Mouse (Mus musculus) CD4-positive, CD25-positive, alpha-beta regulatory T cell, adult 2 months (primary cell): ENCODE data around the gene Gm17654.
A peak's percentile ranks its signal among the peaks of the same experiment; 100 is the strongest.
"Not testable (repeated sequence)": the region's sequence is repeated elsewhere in the genome, so short reads cannot be mapped to it uniquely, and the experiment has no call there.

Experiments
- DNase-seq: peaks from one replicate; pipeline ENCODE4 v3.0.0-alpha.2; 2012; ENCODE audit warnings: low read depth, low spot score

The Gm17654 gene

DNA sequence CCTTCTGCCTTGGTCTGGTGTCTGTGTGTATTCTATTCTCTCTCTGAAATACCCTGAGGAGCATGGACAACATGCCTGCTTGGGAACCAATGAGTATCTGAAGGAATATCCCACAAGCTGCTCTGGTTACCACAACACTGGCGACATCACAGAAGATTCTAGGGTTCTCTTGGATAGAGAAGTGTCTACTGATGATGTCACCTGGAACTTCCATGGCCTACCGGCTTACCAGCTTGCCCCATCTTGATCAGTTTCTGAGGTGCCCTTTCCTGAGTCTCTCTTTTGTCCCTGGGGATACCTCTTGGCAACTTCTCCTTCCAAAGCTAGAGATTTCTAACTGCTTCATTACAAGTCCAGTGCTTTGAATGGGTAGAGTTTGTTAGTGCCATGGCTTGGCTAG lies at the start of gene Gm17654:
Gene Gm17654, minus strand, starts transcription at position 101 of the 400 bp plus-strand sequence.
- not testable (repeated sequence) for DNase-seq

GRCm38 (mm10) chr14:43607913-43608312 lies 29.0 kb upstream of the Gm17654 start, which contains the start of gene Gm10375:
Gene Gm10375 (minus strand): TSS chr14:43608013.
- DNase-seq, result not testable (repeated sequence)

- DNase-seq, result not testable (repeated sequence)
Measured at GRCm38 (mm10) chr14:43577969-43578368, 977 bp downstream of the Gm17654 start.

- not testable (repeated sequence) for DNase-seq
Measured at GRCm38 (mm10) chr14:43552271-43552670, 26.7 kb downstream of the Gm17654 start.

DNA sequence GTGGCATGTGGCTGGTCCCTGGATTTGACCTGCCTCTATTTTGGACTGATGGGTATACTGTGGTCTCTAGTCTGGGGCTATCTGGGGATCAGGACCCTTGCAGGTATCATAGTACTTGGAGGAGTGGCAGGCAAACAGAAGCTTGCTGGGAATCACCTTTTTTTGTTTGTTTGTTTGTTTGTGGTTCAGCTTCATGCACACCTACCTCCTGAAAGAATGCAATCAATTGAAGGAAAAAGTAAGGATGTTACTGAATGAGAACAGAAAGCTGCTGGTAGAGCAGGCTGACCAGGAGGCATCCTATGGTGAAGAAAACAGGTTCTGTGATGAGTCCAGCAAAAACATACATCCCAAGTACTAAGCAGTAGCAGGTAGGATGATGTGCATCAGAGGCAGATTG lies 32.7 kb downstream of the Gm17654 start:
- DNase-seq, result not testable (repeated sequence)

DNA sequence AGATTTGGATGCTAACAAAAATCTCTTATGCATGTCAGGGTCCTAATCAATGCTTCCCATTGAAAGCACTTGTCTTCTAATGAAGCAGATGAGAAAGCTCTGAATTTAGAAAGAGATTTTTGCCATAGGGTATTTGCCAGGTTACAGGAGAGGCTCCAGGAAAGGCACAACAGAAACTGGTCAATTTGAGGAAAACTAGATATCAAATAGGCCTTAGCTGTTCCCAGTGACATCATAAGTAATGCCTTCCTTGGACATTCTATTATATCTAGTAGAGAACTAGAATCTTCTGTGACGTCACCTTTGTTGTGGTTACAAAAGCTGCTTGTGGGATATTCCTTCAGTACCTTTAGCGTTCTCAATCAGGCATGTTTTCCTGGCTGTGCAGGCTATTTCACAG lies 35.7 kb downstream of the Gm17654 start, which contains the start of gene Gm5799:
Gene Gm5799, plus strand, starts transcription at position 301 of the 400 bp plus-strand sequence.
- not testable (repeated sequence) for DNase-seq

GRCm38 (mm10) chr14:43538144-43538543 lies 40.8 kb downstream of the Gm17654 start:
- DNase-seq, result not testable (repeated sequence)

GRCm38 (mm10) chr14:43532387-43532786 lies 46.6 kb downstream of the Gm17654 start:
- DNase-seq, result peak; percentile 0

- DNase-seq, result not testable (repeated sequence)
Measured at GRCm38 (mm10) chr14:43532011-43532383, 46.9 kb downstream of the Gm17654 start.

- DNase-seq, result peak; percentile 1
Measured at GRCm38 (mm10) chr14:43531052-43532010, 47.6 kb downstream of the Gm17654 start.
